Mouse (Mus musculus): ENCODE measurements around the gene Plekha4. TPM values are rescaled to one million over a fixed set of nuclear protein-coding genes. Genes with fewer than 3 reads are reported as not detected.

The Plekha4 gene
- polyA plus RNA-seq, 1 experiment from 2014 or later = 0.87 TPM

GRCm38 (mm10) chr7:45544525-45544924, 18.4 kb downstream of the Plekha4 start:
- H3K9ac ChIP-seq (ENCODE audit: low read depth, low read length) = no peak overlapping the region
- H3K27me3 ChIP-seq (ENCODE audit: control insufficient read depth, insufficient read depth, low read depth, low read length) = no peaks in the 10 kb centered on the region
- H3K4me1 ChIP-seq (ENCODE audit: control insufficient read depth, insufficient read depth, low read length) = no peaks in the 10 kb centered on the region
- H3K9me3 ChIP-seq (replicated peaks; ENCODE audit: control insufficient read depth, low read length, poor library complexity, severe bottlenecking) = no peaks in the 10 kb centered on the region
- no peak overlapping the region for H3K4me2 ChIP-seq (ENCODE audit: low read length)
- no peak for ATAC-seq
- no peak overlapping the region for H3K27ac ChIP-seq (ENCODE audit: low read length)
- no peak overlapping the region for H3K4me3 ChIP-seq (ENCODE audit: low read depth, low read length)
- H3K36me3 ChIP-seq (ENCODE audit: control insufficient read depth, insufficient read depth, low read length) = no peaks in the 10 kb centered on the region
- WGBS = 89% methylated on average over 1 of the region's 1 CpGs

- WGBS = 85% methylated on average over 16 of the region's 16 CpGs
Observed at GRCm38 (mm10) chr7:45549641-45550436, 23.7 kb downstream of the Plekha4 start.

GRCm38 (mm10) chr7:45550821-45551511, 24.8 kb downstream of the Plekha4 start:
- no peak overlapping the region for H3K4me2 ChIP-seq (ENCODE audit: low read length)
- H3K36me3 ChIP-seq (ENCODE audit: control insufficient read depth, insufficient read depth, low read length) = no peaks in the 10 kb centered on the region
- ATAC-seq = no peak
- no peak overlapping the region for H3K27ac ChIP-seq (ENCODE audit: low read length)
- 86% methylated on average over 11 of the region's 11 CpGs for WGBS
- no peaks in the 10 kb centered on the region for H3K4me1 ChIP-seq (ENCODE audit: control insufficient read depth, insufficient read depth, low read length)
- H3K9ac ChIP-seq (ENCODE audit: low read depth, low read length) = no peak overlapping the region
- H3K9me3 ChIP-seq (replicated peaks; ENCODE audit: control insufficient read depth, low read length, poor library complexity, severe bottlenecking) = no peaks in the 10 kb centered on the region
- no peak overlapping the region for H3K4me3 ChIP-seq (ENCODE audit: low read depth, low read length)
- H3K27me3 ChIP-seq (ENCODE audit: control insufficient read depth, insufficient read depth, low read depth, low read length) = no peaks in the 10 kb centered on the region

More at GRCm38 (mm10) chr7:45549641-45550436, 23.7 kb downstream of the Plekha4 start:
- ATAC-seq = no peak
- Histone ChIP-seq H3K27ac (ENCODE audit: low read length) (no peak overlapping the region), H3K4me1 (ENCODE audit: control insufficient read depth, insufficient read depth, low read length) (no peaks in the 10 kb centered on the region), H3K27me3 (ENCODE audit: control insufficient read depth, insufficient read depth, low read depth, low read length) (no peaks in the 10 kb centered on the region), H3K9ac (ENCODE audit: low read depth, low read length) (no peak overlapping the region), H3K9me3 (replicated peaks; ENCODE audit: control insufficient read depth, low read length, poor library complexity, severe bottlenecking) (no peaks in the 10 kb centered on the region), H3K4me2 (ENCODE audit: low read length) (no peak overlapping the region), H3K4me3 (ENCODE audit: low read depth, low read length) (no peak overlapping the region), H3K36me3 (ENCODE audit: control insufficient read depth, insufficient read depth, low read length) (no peaks in the 10 kb centered on the region)

- H3K27ac ChIP-seq (ENCODE audit: low read length) = no peak overlapping the region
- WGBS = 85% methylated on average over 8 of the region's 8 CpGs
- H3K9me3 ChIP-seq (replicated peaks; ENCODE audit: control insufficient read depth, low read length, poor library complexity, severe bottlenecking) = no peaks in the 10 kb centered on the region
- H3K4me2 ChIP-seq (ENCODE audit: low read length) = no peak overlapping the region
- no peak overlapping the region for H3K9ac ChIP-seq (ENCODE audit: low read depth, low read length)
- H3K4me3 ChIP-seq (ENCODE audit: low read depth, low read length) = no peak overlapping the region
- no peaks in the 10 kb centered on the region for H3K27me3 ChIP-seq (ENCODE audit: control insufficient read depth, insufficient read depth, low read depth, low read length)
- H3K4me1 ChIP-seq (ENCODE audit: control insufficient read depth, insufficient read depth, low read length) = no peaks in the 10 kb centered on the region
- no peaks in the 10 kb centered on the region for H3K36me3 ChIP-seq (ENCODE audit: control insufficient read depth, insufficient read depth, low read length)
- ATAC-seq = no peak
Observed at GRCm38 (mm10) chr7:45551512-45551883, 25.4 kb downstream of the Plekha4 start.

- no peaks in the 10 kb centered on the region for H3K4me1 ChIP-seq (ENCODE audit: control insufficient read depth, insufficient read depth, low read length)
- no peak overlapping the region for H3K4me2 ChIP-seq (ENCODE audit: low read length)
- H3K4me3 ChIP-seq (ENCODE audit: low read depth, low read length) = no peak overlapping the region
- no peak for ATAC-seq
- H3K36me3 ChIP-seq (ENCODE audit: control insufficient read depth, insufficient read depth, low read length) = no peaks in the 10 kb centered on the region
- no peak overlapping the region for H3K27ac ChIP-seq (ENCODE audit: low read length)
- no peaks in the 10 kb centered on the region for H3K9me3 ChIP-seq (replicated peaks; ENCODE audit: control insufficient read depth, low read length, poor library complexity, severe bottlenecking)
- H3K27me3 ChIP-seq (ENCODE audit: control insufficient read depth, insufficient read depth, low read depth, low read length) = no peaks in the 10 kb centered on the region
- WGBS = 62% methylated on average over 8 of the region's 8 CpGs
- H3K9ac ChIP-seq (ENCODE audit: low read depth, low read length) = no peak overlapping the region
Observed at GRCm38 (mm10) chr7:45553519-45553918, 27.4 kb downstream of the Plekha4 start.

GRCm38 (mm10) chr7:45553990-45554389, 27.9 kb downstream of the Plekha4 start:
- Histone ChIP-seq H3K9me3 (replicated peaks; ENCODE audit: control insufficient read depth, low read length, poor library complexity, severe bottlenecking) (no peaks in the 10 kb centered on the region), H3K27ac (ENCODE audit: low read length) (no peak overlapping the region), H3K27me3 (ENCODE audit: control insufficient read depth, insufficient read depth, low read depth, low read length) (no peaks in the 10 kb centered on the region), H3K36me3 (ENCODE audit: control insufficient read depth, insufficient read depth, low read length) (no peaks in the 10 kb centered on the region), H3K4me3 (ENCODE audit: low read depth, low read length) (no peak overlapping the region), H3K4me1 (ENCODE audit: control insufficient read depth, insufficient read depth, low read length) (no peaks in the 10 kb centered on the region), H3K9ac (ENCODE audit: low read depth, low read length) (no peak overlapping the region), H3K4me2 (ENCODE audit: low read length) (no peak overlapping the region)
- WGBS = 87% methylated on average over 2 of the region's 2 CpGs
- no peak for ATAC-seq

GRCm38 (mm10) chr7:45554744-45555143, 28.6 kb downstream of the Plekha4 start, which contains the start of gene Hsd17b14:
Gene Hsd17b14 (plus strand): TSS chr7:45554893.
- Histone ChIP-seq H3K9ac (ENCODE audit: low read depth, low read length) (no peak within 1 kb of the TSS), H3K27ac (ENCODE audit: low read length) (no peak within 1 kb of the TSS), H3K9me3 (replicated peaks; ENCODE audit: control insufficient read depth, low read length, poor library complexity, severe bottlenecking) (no peaks in the 10 kb centered on the region), H3K4me3 (ENCODE audit: low read depth, low read length) (no peak within 1 kb of the TSS), H3K27me3 (ENCODE audit: control insufficient read depth, insufficient read depth, low read depth, low read length) (no peaks in the 10 kb centered on the region), H3K4me2 (ENCODE audit: low read length) (no peak within 1 kb of the TSS), H3K4me1 (ENCODE audit: control insufficient read depth, insufficient read depth, low read length) (no peaks in the 10 kb centered on the region), H3K36me3 (ENCODE audit: control insufficient read depth, insufficient read depth, low read length) (no peaks in the 10 kb centered on the region)
- no peak for ATAC-seq
- WGBS = 38% methylated on average over 8 of the region's 8 CpGs

GRCm38 (mm10) chr7:45555787-45556186, 29.7 kb downstream of the Plekha4 start:
- no peaks in the 10 kb centered on the region for H3K9me3 ChIP-seq (replicated peaks; ENCODE audit: control insufficient read depth, low read length, poor library complexity, severe bottlenecking)
- H3K4me1 ChIP-seq (ENCODE audit: control insufficient read depth, insufficient read depth, low read length) = no peaks in the 10 kb centered on the region; the same call in 1 of the 2 replicates
- H3K4me3 ChIP-seq (ENCODE audit: low read depth, low read length) = no peak overlapping the region
- no peaks in the 10 kb centered on the region for H3K36me3 ChIP-seq (ENCODE audit: control insufficient read depth, insufficient read depth, low read length)
- no peak for ATAC-seq
- no peaks in the 10 kb centered on the region for H3K27me3 ChIP-seq (ENCODE audit: control insufficient read depth, insufficient read depth, low read depth, low read length)
- H3K27ac ChIP-seq (ENCODE audit: low read length) = no peak overlapping the region
- no peak overlapping the region for H3K9ac ChIP-seq (ENCODE audit: low read depth, low read length)
- H3K4me2 ChIP-seq (ENCODE audit: low read length) = no peak overlapping the region
- WGBS = 23% methylated on average over 8 of the region's 8 CpGs

- H3K36me3 ChIP-seq (ENCODE audit: control insufficient read depth, insufficient read depth, low read length) = no peaks in the 10 kb centered on the region
- H3K4me1 ChIP-seq (ENCODE audit: control insufficient read depth, insufficient read depth, low read length) = peaks cover 3% of the 10 kb centered on the region; the same call in 1 of the 2 replicates
- no peaks in the 10 kb centered on the region for H3K27me3 ChIP-seq (ENCODE audit: control insufficient read depth, insufficient read depth, low read depth, low read length)
- H3K27ac ChIP-seq (ENCODE audit: low read length) = no peak overlapping the region
- no peaks in the 10 kb centered on the region for H3K9me3 ChIP-seq (replicated peaks; ENCODE audit: control insufficient read depth, low read length, poor library complexity, severe bottlenecking)
- no peak overlapping the region for H3K4me3 ChIP-seq (ENCODE audit: low read depth, low read length)
- WGBS = 60% methylated on average over 6 of the region's 6 CpGs
- ATAC-seq = no peak
- no peak overlapping the region for H3K9ac ChIP-seq (ENCODE audit: low read depth, low read length)
- no peak overlapping the region for H3K4me2 ChIP-seq (ENCODE audit: low read length)
Observed at GRCm38 (mm10) chr7:45558907-45559306, 32.8 kb downstream of the Plekha4 start.
